Mouse (Mus musculus): Measurements from ENCODE around the gene Plppr2. TPM values are rescaled to one million over a fixed set of nuclear protein-coding genes. Genes with fewer than 3 reads are reported as not detected.

The Plppr2 gene
- polyA plus RNA-seq, 1 experiment from 2014 or later: 37.0 TPM

DNA sequence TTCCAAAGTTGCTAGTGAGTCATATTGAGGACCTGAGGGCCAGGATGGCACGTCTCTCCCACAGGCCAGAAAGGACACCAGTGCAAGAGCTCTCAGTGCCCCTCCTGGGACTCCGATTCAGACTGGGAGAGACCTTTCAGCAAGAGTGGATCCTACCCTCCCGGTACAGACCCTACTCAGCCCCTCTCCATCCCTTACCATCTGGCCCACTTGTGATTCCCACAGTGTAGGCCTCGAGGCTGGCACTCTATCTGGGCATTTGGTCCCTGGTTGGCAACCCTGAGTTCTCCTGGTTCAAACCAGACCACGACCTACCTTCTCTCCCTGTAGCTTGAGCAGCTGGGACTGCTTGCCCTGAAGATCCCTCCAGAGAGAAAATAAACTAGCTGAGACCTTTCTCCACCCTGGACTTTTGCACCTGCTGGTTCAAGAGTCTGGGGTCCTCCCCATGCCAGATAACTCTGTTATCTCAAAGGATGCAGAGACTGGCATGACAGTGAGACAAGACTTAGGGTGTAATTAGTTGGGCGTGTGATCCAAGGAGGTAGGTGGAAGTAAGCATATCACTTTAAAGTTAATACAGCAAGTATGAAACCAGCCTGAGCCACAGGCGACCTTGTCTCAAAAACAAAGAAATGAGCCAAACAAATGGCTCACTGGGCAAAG lies 1.2 kb upstream of the Plppr2 start:
- no peak overlapping the region for H3K4me2 ChIP-seq
- H3K4me3 ChIP-seq (replicated peaks): no peak overlapping the region
- no peak overlapping the region for H3K9ac ChIP-seq
- ATAC-seq (ENCODE audit: low FRiP score): no peak
- peaks cover 4% of the 10 kb centered on the region; the same call in 1 of the 2 replicates for H3K36me3 ChIP-seq (replicated peaks)
- peaks cover 17% of the 10 kb centered on the region for H3K4me1 ChIP-seq
- peaks cover 7% of the 10 kb centered on the region; the same call in 1 of the 2 replicates for H3K27me3 ChIP-seq
- no peaks in the 10 kb centered on the region for H3K9me3 ChIP-seq
- H3K27ac ChIP-seq: no peak overlapping the region
- WGBS: 89% methylated on average over 7 of the region's 7 CpGs

DNA sequence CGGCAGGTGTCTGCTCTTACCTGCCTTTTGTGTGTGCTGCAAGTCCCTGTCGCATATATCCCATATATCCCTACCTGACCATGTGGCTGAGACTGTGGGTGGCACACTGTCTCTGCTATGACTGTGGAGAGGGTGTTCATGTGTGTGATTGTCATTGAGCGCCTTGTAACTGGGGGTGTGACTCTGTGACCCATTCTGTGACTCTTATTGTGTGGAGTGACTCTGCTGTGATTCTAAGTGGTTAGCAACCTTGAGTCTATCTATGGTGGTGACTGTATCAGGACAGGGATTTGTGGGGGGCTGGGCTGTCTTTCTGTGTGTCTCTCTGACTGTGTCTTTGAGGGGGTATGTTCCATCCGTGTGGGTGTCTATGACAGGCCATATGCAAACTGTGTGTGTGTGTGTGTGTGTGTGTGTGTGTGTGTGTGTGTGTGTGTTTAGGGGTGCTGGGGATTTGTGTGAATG lies 910 bp downstream of the Plppr2 start:
- peak overlapping the region; percentile 87 for H3K4me2 ChIP-seq
- peaks cover 14% of the 10 kb centered on the region for H3K36me3 ChIP-seq (replicated peaks)
- H3K4me3 ChIP-seq (replicated peaks): peak overlapping the region; percentile 68
- no peaks in the 10 kb centered on the region for H3K9me3 ChIP-seq
- H3K27me3 ChIP-seq: 0 out of 2 replicates have a peak, but pooled peaks cover 4% of the 10 kb centered on the region
- 76% methylated on average over 4 of the region's 4 CpGs for WGBS
- peak; percentile 12; the same call in 1 of the 2 replicates for ATAC-seq (ENCODE audit: low FRiP score)
- peak overlapping the region; percentile 81; the same call in 1 of the 2 replicates for H3K9ac ChIP-seq
- H3K4me1 ChIP-seq: peaks cover 17% of the 10 kb centered on the region
- no peak overlapping the region for H3K27ac ChIP-seq

GRCm38 (mm10) chr9:21938234-21938855 lies 1.5 kb downstream of the Plppr2 start:
- Histone ChIP-seq H3K4me3 (replicated peaks) (peak overlapping the region; percentile 68; the same call in 1 of the 2 replicates), H3K9ac (no peak overlapping the region), H3K36me3 (replicated peaks) (peaks cover 14% of the 10 kb centered on the region), H3K27ac (no peak overlapping the region), H3K9me3 (no peaks in the 10 kb centered on the region), H3K4me2 (peak overlapping the region; percentile 87), H3K4me1 (peaks cover 17% of the 10 kb centered on the region), H3K27me3 (peaks cover 3% of the 10 kb centered on the region; the same call in 1 of the 2 replicates)
- WGBS: 90% methylated on average over 4 of the region's 4 CpGs
- ATAC-seq (ENCODE audit: low FRiP score): no peak

- Histone ChIP-seq H3K9ac (no peak overlapping the region), H3K27ac (no peak overlapping the region), H3K9me3 (no peaks in the 10 kb centered on the region), H3K36me3 (replicated peaks) (peaks cover 14% of the 10 kb centered on the region), H3K4me2 (no peak overlapping the region), H3K27me3 (peaks cover 20% of the 10 kb centered on the region), H3K4me1 (peaks cover 18% of the 10 kb centered on the region), H3K4me3 (replicated peaks) (no peak overlapping the region)
- 86% methylated on average over 11 of the region's 12 CpGs for WGBS
- no peak for ATAC-seq (ENCODE audit: low FRiP score)
These were observed 6.2 kb downstream of the Plppr2 start for GRCm38 (mm10) chr9:21943046-21943445.

GRCm38 (mm10) chr9:21943638-21944037 lies 6.8 kb downstream of the Plppr2 start:
- Histone ChIP-seq H3K4me3 (replicated peaks) (no peak overlapping the region), H3K27ac (no peak overlapping the region), H3K9me3 (no peaks in the 10 kb centered on the region), H3K27me3 (peaks cover 26% of the 10 kb centered on the region), H3K4me2 (no peak overlapping the region), H3K4me1 (peaks cover 12% of the 10 kb centered on the region), H3K9ac (no peak overlapping the region), H3K36me3 (replicated peaks) (peaks cover 14% of the 10 kb centered on the region)
- no peak; the same call in 1 of the 2 replicates for ATAC-seq (ENCODE audit: low FRiP score)
- 57% methylated on average over 12 of the region's 12 CpGs for WGBS

- no peak for ATAC-seq (ENCODE audit: low FRiP score)
- H3K9ac ChIP-seq: no peak overlapping the region
- peaks cover 14% of the 10 kb centered on the region for H3K36me3 ChIP-seq (replicated peaks)
- WGBS: 26% methylated on average over 23 of the region's 23 CpGs
- H3K9me3 ChIP-seq: no peaks in the 10 kb centered on the region
- peaks cover 32% of the 10 kb centered on the region for H3K27me3 ChIP-seq
- no peak overlapping the region for H3K27ac ChIP-seq
- H3K4me1 ChIP-seq: peaks cover 10% of the 10 kb centered on the region; the same call in 1 of the 2 replicates
- no peak overlapping the region for H3K4me2 ChIP-seq
- H3K4me3 ChIP-seq (replicated peaks): no peak overlapping the region
These were observed 7.4 kb downstream of the Plppr2 start for GRCm38 (mm10) chr9:21944267-21944666.

DNA sequence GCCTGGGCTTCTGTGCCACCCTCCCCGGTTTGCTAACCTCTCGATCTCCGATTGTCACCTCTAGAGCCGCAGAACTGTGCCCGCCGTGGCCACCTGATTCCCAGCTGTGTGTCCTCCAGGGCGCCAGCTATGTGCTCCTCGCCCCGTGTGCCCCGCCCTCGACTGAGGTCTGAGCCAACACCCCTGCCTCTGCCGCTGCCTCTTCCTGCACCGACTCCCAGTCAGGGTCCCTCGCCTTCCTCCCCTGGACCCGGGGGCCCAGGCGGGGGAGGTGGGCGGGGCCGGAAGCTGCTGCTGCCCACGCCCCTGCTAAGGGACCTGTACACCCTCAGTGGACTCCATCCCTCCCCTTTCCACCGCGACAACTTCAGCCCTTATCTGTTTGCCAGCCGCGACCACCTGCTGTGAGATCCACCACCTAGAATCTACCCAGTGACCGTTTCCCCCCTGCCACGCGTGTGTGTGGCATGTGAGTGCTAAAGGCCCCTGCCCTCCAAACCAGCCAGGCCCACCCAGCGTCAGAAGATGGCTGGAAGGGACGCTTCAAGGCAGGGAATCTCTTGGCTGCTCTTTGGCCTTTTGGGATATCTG lies 10.8 kb downstream of the Plppr2 start:
- 5% methylated on average over 27 of the region's 28 CpGs for WGBS
- Histone ChIP-seq H3K27me3 (peaks cover 35% of the 10 kb centered on the region), H3K27ac (no peak overlapping the region), H3K4me2 (peak overlapping the region; percentile 32), H3K36me3 (replicated peaks) (no peaks in the 10 kb centered on the region), H3K9me3 (0 out of 2 replicates have a peak, but pooled peaks cover 3% of the 10 kb centered on the region), H3K4me1 (peaks cover 10% of the 10 kb centered on the region; the same call in 1 of the 2 replicates), H3K9ac (peak overlapping the region; percentile 17; the same call in 1 of the 2 replicates), H3K4me3 (replicated peaks) (0 out of 2 replicates have a peak overlapping the region, but pooled peaks have one; percentile 10)
- ATAC-seq (ENCODE audit: low FRiP score): no peak

- Histone ChIP-seq H3K9me3 (0 out of 2 replicates have a peak, but pooled peaks cover 3% of the 10 kb centered on the region), H3K36me3 (replicated peaks) (no peaks in the 10 kb centered on the region), H3K4me1 (peaks cover 14% of the 10 kb centered on the region), H3K27me3 (peaks cover 35% of the 10 kb centered on the region), H3K27ac (no peak overlapping the region), H3K4me3 (replicated peaks) (no peak overlapping the region), H3K4me2 (no peak overlapping the region), H3K9ac (no peak overlapping the region)
- 56% methylated on average over 8 of the region's 8 CpGs for WGBS
- ATAC-seq (ENCODE audit: low FRiP score): no peak
These were observed 11.3 kb downstream of the Plppr2 start for GRCm38 (mm10) chr9:21948146-21948545.

- H3K9ac ChIP-seq: no peak overlapping the region
- no peaks in the 10 kb centered on the region for H3K36me3 ChIP-seq (replicated peaks)
- no peak overlapping the region for H3K4me2 ChIP-seq
- H3K27me3 ChIP-seq: peaks cover 35% of the 10 kb centered on the region
- WGBS: 74% methylated on average over 6 of the region's 6 CpGs
- 0 out of 2 replicates have a peak, but pooled peaks cover 3% of the 10 kb centered on the region for H3K9me3 ChIP-seq
- H3K4me3 ChIP-seq (replicated peaks): no peak overlapping the region
- no peak for ATAC-seq (ENCODE audit: low FRiP score)
- no peak overlapping the region for H3K27ac ChIP-seq
- peaks cover 20% of the 10 kb centered on the region for H3K4me1 ChIP-seq
These were observed 12.0 kb downstream of the Plppr2 start for GRCm38 (mm10) chr9:21948790-21949189.

GRCm38 (mm10) chr9:21950322-21950721 lies 13.5 kb downstream of the Plppr2 start:
- Histone ChIP-seq H3K27ac (no peak overlapping the region), H3K4me1 (peaks cover 27% of the 10 kb centered on the region), H3K4me2 (no peak overlapping the region), H3K9me3 (0 out of 2 replicates have a peak, but pooled peaks cover 3% of the 10 kb centered on the region), H3K27me3 (peaks cover 30% of the 10 kb centered on the region), H3K36me3 (replicated peaks) (no peaks in the 10 kb centered on the region), H3K4me3 (replicated peaks) (no peak overlapping the region), H3K9ac (no peak overlapping the region)
- 18% methylated on average over 11 of the region's 11 CpGs for WGBS
- no peak for ATAC-seq (ENCODE audit: low FRiP score)

- Histone ChIP-seq H3K36me3 (replicated peaks) (no peaks in the 10 kb centered on the region), H3K9ac (no peak overlapping the region), H3K9me3 (0 out of 2 replicates have a peak, but pooled peaks cover 3% of the 10 kb centered on the region), H3K4me1 (peaks cover 31% of the 10 kb centered on the region), H3K27me3 (peaks cover 23% of the 10 kb centered on the region), H3K4me3 (replicated peaks) (no peak overlapping the region), H3K27ac (no peak overlapping the region), H3K4me2 (no peak overlapping the region)
- WGBS: 86% methylated on average over 3 of the region's 3 CpGs
- no peak for ATAC-seq (ENCODE audit: low FRiP score)
These were observed 15.1 kb downstream of the Plppr2 start for GRCm38 (mm10) chr9:21951977-21952376.

DNA sequence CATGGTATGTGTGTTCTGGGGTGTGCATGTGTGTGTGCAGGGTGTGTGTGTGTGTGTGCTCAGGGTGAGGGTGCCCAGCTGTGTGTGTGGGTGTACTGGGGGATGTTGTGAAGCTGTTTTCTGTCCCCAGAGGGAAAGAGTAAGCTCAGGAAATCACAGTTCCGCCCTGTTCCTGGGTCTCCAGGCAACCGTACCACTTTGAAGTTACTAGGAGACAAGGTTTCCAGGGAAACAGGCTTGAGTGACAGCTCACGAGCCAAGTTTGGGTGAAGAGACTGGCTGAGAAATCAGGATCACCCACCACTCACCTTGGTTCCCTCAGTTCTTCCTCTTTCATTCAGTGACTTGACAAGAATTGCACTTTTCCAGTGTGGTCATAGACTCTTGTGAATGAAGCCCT lies 16.8 kb downstream of the Plppr2 start:
- 3% methylated on average over 3 of the region's 3 CpGs for WGBS
- Histone ChIP-seq H3K9me3 (0 out of 2 replicates have a peak, but pooled peaks cover 3% of the 10 kb centered on the region), H3K4me1 (peaks cover 23% of the 10 kb centered on the region), H3K36me3 (replicated peaks) (0 out of 2 replicates have a peak, but pooled peaks cover 4% of the 10 kb centered on the region), H3K4me3 (replicated peaks) (no peak overlapping the region), H3K4me2 (no peak overlapping the region), H3K27me3 (peaks cover 9% of the 10 kb centered on the region), H3K9ac (no peak overlapping the region), H3K27ac (peak overlapping the region; percentile 69; the same call in 1 of the 2 replicates)
- peak; percentile 1; the same call in 1 of the 2 replicates for ATAC-seq (ENCODE audit: low FRiP score)
